22 mouse cellular contexts compared by ENCODE assay signal in genomic region chr5:17135489-17135888, GRCm38 (mm10).
DNase-seq lines count a peak whose midpoint lies in the region; ATAC-seq lines count a peak whose summit lies in the region.
"Had no signal": no experiment of that assay in that cellular context is flagged by ENCODE, and none has a peak within 500 bp of the region (broad histone marks: within the 10 kb centered on the region; RNA-seq: fewer than 3 reads in every experiment).

No protein-coding gene starts in this region.

- H3K4me1 ChIP-seq in intestine, embryonic 16.5 days (ENCODE audit: control insufficient read depth, insufficient read depth, low read length) = no peaks in the 10 kb centered on the region
- H3K4me1 ChIP-seq: forebrain, embryonic 12.5 days; midbrain, embryonic 12.5 days; neural tube, embryonic 15.5 days had no signal

- DNase-seq in ovary, adult 18-20 months (ENCODE audit: low spot score) = peak; percentile 19
- DNase-seq in ovary, postnatal 10 days (ENCODE audit: low spot score) = no peak
- DNase-seq in adipocyte (ENCODE audit: low spot score) = peak; percentile 17
- DNase-seq in lung, postnatal 36 days = peak; percentile 16
- no peak for DNase-seq in kidney, adult 11 months
- DNase-seq: adrenal gland, postnatal 14 days; cerebellum, adult 2 months; gastrocnemius, postnatal 36 days; kidney, adult 8-10 months; right cerebral cortex, postnatal 14 days; thymus, postnatal 14 days had no signal

- no peaks in the 10 kb centered on the region for H3K9me3 ChIP-seq in intestine, embryonic 16.5 days (ENCODE audit: control insufficient read depth, low read length)
- H3K9me3 ChIP-seq: forebrain, embryonic 12.5 days; G1E; midbrain, embryonic 12.5 days; neural tube, embryonic 15.5 days had no signal

- no peak overlapping the region for H3K4me3 ChIP-seq in intestine, embryonic 16.5 days (ENCODE audit: low read length)
- H3K4me3 ChIP-seq: forebrain, embryonic 12.5 days; midbrain, embryonic 12.5 days; myocyte; neural tube, embryonic 15.5 days had no signal

- no peak overlapping the region for H3K9ac ChIP-seq in intestine, embryonic 16.5 days (ENCODE audit: low read depth, low read length)
- H3K9ac ChIP-seq: forebrain, embryonic 12.5 days; hindbrain, embryonic 14.5 days; midbrain, embryonic 12.5 days; neural tube, embryonic 15.5 days had no signal

- ATAC-seq in intestine, embryonic 16.5 days = peak; percentile 23; the same call in 1 of the 2 replicates
- ATAC-seq in cerebellum, adult (ENCODE audit: insufficient number of reproducible peaks, low FRiP score, low TSS enrichment) = no peak
- ATAC-seq: CD4-positive, CD25-positive, alpha-beta regulatory T cell, adult 4 months had no signal

- no peaks in the 10 kb centered on the region for H3K36me3 ChIP-seq in intestine, embryonic 16.5 days (ENCODE audit: control insufficient read depth, insufficient read depth, low read length)
- H3K36me3 ChIP-seq: forebrain, embryonic 12.5 days; G1E; midbrain, embryonic 12.5 days; neural tube, embryonic 15.5 days had no signal

- H3K27me3 ChIP-seq in intestine, embryonic 16.5 days (replicated peaks; ENCODE audit: control insufficient read depth, insufficient read depth, low read length) = no peaks in the 10 kb centered on the region
- H3K27me3 ChIP-seq: forebrain, embryonic 12.5 days; midbrain, embryonic 12.5 days; neural tube, embryonic 15.5 days had no signal

- H3K27ac ChIP-seq in intestine, embryonic 16.5 days (ENCODE audit: low read length) = no peak overlapping the region
- H3K27ac ChIP-seq: forebrain, embryonic 12.5 days; hindbrain, embryonic 14.5 days; macrophage; midbrain, embryonic 12.5 days; neural tube, embryonic 15.5 days had no signal

- WGBS in intestine, embryonic 16.5 days = 21% methylated on average over 5 of the region's 5 CpGs

- H3K4me2 ChIP-seq in intestine, embryonic 16.5 days (ENCODE audit: low read depth, low read length) = no peak overlapping the region
- H3K4me2 ChIP-seq: forebrain, embryonic 12.5 days; heart, embryonic 11.5 days; hindbrain, embryonic 14.5 days; midbrain, embryonic 12.5 days; neural tube, embryonic 15.5 days had no signal

Comparison
In these comparisons a context has a peak if more than half of its experiments do, and no peak if none do; other contexts are left out.
1. DNase-seq: peak in ovary, adult 18-20 months (single experiment), adipocyte (single experiment) and lung, postnatal 36 days (single experiment); none in ovary, postnatal 10 days (single experiment) and kidney, adult 11 months (single experiment).